Mouse (Mus musculus) heart, adult 2 months (tissue): ENCODE measurements around the gene Gpatch2. TPM values are rescaled to one million over a fixed set of nuclear protein-coding genes. Genes with fewer than 3 reads are reported as not detected.
A peak's percentile ranks its signal among the peaks of the same experiment; 100 is the strongest.

Source experiments
- DNase-seq, 2 experiments: peaks; one replicate each; pipeline ENCODE4 v3.0.0; 2021
- H3K27ac ChIP-seq: fragments of 200-600 bp; 2 replicates; pipeline ENCODE4 v1.8.1; 2022
- H3K27me3 ChIP-seq: fragments of 200-500 bp; 2 replicates; pipeline ENCODE4 v1.6.1; 2012; ENCODE audit warnings: mild to moderate bottlenecking, low read length, inconsistent platforms, mixed read lengths; ENCODE audit not compliant: control insufficient read depth, insufficient read depth
- H3K36me3 ChIP-seq: fragments of 200-500 bp; 2 replicates; pipeline ENCODE4 v1.6.1; 2012; ENCODE audit warnings: low read length, inconsistent platforms; ENCODE audit not compliant: control insufficient read depth, insufficient read depth
- H3K4me1 ChIP-seq: fragments of 200-500 bp; 2 replicates; pipeline ENCODE4 v1.6.1; 2011; ENCODE audit warnings: low read length; ENCODE audit not compliant: control insufficient read depth, insufficient read depth
- H3K4me3 ChIP-seq: fragments of 200-600 bp; 2 replicates; pipeline ENCODE4 v1.8.1; 2022
- H3K79me2 ChIP-seq: fragments of 200-500 bp; replicated peaks from 2 replicates; pipeline ENCODE4 v1.6.1; 2012; ENCODE audit warnings: mild to moderate bottlenecking, inconsistent platforms, low read length, moderate library complexity, mixed read lengths; ENCODE audit not compliant: control insufficient read depth, insufficient read depth
- H3K9ac ChIP-seq: fragments of 200-500 bp; 2 replicates; pipeline ENCODE4 v1.6.1; 2012; ENCODE audit warnings: low read depth, mild to moderate bottlenecking, control low read depth, inconsistent platforms, low read length, mixed read lengths
- CTCF ChIP-seq: fragments of 200-600 bp; IDR thresholded peaks from 2 replicates; pipeline ENCODE4 v1.8.1; 2022; ENCODE audit warnings: antibody characterized with exemption, mild to moderate bottlenecking, moderate library complexity
- EP300 ChIP-seq: fragments of 200-500 bp; IDR thresholded peaks from 2 replicates; pipeline ENCODE4 v1.6.1; 2011; ENCODE audit warnings: low read depth, low read length, control low read depth; ENCODE audit not compliant: insufficient read depth
- POLR2A ChIP-seq: fragments of 200-500 bp; IDR thresholded peaks from 2 replicates; pipeline ENCODE4 v1.6.1; 2011; ENCODE audit warnings: mild to moderate bottlenecking, low read depth, low read length, control low read depth; ENCODE audit not compliant: insufficient read depth
- WGBS: fragments of 180-500 bp; shearing (Covaris S2); methylation state at CpG from one replicate; pipeline ENCODE4 v1.1.7; 2018; 5-methylcytosine and 5-hydroxymethylcytosine counted together
- intact Hi-C: fragments of 180-260 bp; cut with DNase I; formaldehyde crosslinking; loops from one replicate; pipeline ENCODE4 v1.15.1; 2025
- polyA plus RNA-seq: library from polyadenylated mRNA; depleted of rRNA; stranded (reverse); fragments of >200 nt; gene quantifications from 2 replicates; pipeline ENCODE4 v1.2.3, GENCODE M21; 2012
- total RNA-seq, 2 experiments: library from RNA; stranded (reverse); gene quantifications; 2 replicates each; pipeline ENCODE4 v1.2.3; 2021

Gene Gpatch2
- total and polyA plus RNA-seq, 3 experiments = 5.9 to 10.5 (median 10.1) TPM

DNA sequence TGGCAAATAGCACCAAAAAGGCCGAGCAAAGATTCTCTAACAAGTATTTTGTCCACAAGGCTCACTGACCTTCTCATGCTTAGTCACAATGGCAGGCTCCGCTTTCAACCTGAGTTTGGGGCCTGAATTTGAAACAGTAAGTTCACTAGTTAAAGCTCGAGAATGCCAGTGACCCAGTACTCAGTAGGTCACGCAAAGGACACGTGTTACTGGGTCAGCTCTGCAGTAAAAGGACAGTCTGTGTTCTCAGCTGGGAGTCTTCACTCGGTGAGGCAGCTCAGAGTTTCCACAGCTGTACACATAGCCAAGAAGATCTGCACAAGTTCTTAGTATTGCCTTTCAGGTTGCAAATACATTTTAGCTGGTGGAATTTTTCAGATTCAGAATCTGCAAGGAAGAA, 21.0 kb downstream of the Gpatch2 start:
- Histone ChIP-seq H3K4me1 (no peaks in the 10 kb centered on the region), H3K36me3 (no peaks in the 10 kb centered on the region), H3K27me3 (no peaks in the 10 kb centered on the region), H3K9ac (no peak overlapping the region), H3K27ac (no peak overlapping the region), H3K4me3 (no peak overlapping the region), H3K79me2 (peaks cover 2% of the 10 kb centered on the region; the same call in 1 of the 2 replicates)
- no peak for DNase-seq
- intact Hi-C loops = no loop called here
- 66% methylated on average over 6 of the region's 6 CpGs for WGBS
- TF ChIP-seq CTCF = no peak
- no peak for TF ChIP-seq POLR2A
- TF ChIP-seq EP300 = no peak

- intact Hi-C loops = no loop called here
- Histone ChIP-seq H3K4me3 (no peak overlapping the region), H3K4me1 (no peaks in the 10 kb centered on the region), H3K9ac (no peak overlapping the region), H3K79me2 (peaks cover 2% of the 10 kb centered on the region; the same call in 1 of the 2 replicates), H3K36me3 (no peaks in the 10 kb centered on the region), H3K27me3 (no peaks in the 10 kb centered on the region), H3K27ac (no peak overlapping the region)
- no peak for DNase-seq
- 91% methylated on average over 4 of the region's 4 CpGs for WGBS
- no peak for TF ChIP-seq CTCF
- no peak for TF ChIP-seq POLR2A
- no peak for TF ChIP-seq EP300
These were observed 22.8 kb downstream of the Gpatch2 start for GRCm38 (mm10) chr1:187238061-187238460.

DNA sequence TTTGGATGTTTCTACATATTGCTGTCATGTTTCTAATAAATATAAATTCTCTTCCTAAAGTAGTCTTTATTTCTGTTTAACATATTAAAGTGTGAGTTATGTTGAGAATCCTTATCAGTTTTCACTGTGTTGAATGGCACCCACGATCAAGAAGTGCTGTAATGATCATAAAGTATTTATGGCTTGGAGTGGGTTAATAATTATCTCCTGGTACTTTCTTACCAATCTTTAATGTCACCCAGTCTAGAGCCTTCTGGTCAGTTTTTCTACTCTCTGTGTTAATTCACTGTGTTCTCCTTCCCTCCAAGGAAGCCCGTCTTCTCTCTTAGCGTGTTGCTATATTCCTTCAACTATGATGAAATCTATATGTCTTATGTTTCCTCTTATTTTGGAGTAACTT, 25.0 kb downstream of the Gpatch2 start:
- Histone ChIP-seq H3K9ac (no peak overlapping the region), H3K4me1 (no peaks in the 10 kb centered on the region), H3K27ac (no peak overlapping the region), H3K27me3 (no peaks in the 10 kb centered on the region), H3K36me3 (no peaks in the 10 kb centered on the region), H3K79me2 (peaks cover 2% of the 10 kb centered on the region; the same call in 1 of the 2 replicates), H3K4me3 (no peak overlapping the region)
- WGBS = 93% methylated on average over 3 of the region's 3 CpGs
- TF ChIP-seq POLR2A = no peak
- TF ChIP-seq CTCF = no peak
- no peak for TF ChIP-seq EP300
- intact Hi-C loops = no loop called here
- DNase-seq = no peak

- 0 out of 2 replicates have a peak, but pooled peaks cover 2% of the 10 kb centered on the region for H3K79me2 ChIP-seq
- H3K27ac ChIP-seq = no peak overlapping the region
- H3K9ac ChIP-seq = no peak overlapping the region
- intact Hi-C loops = no loop called here
- no peak for DNase-seq
- no peaks in the 10 kb centered on the region for H3K27me3 ChIP-seq
- WGBS = 94% methylated on average over 5 of the region's 5 CpGs
- no peak overlapping the region for H3K4me3 ChIP-seq
- no peaks in the 10 kb centered on the region for H3K36me3 ChIP-seq
- TF ChIP-seq EP300 (no peak), POLR2A (no peak), CTCF (no peak)
- H3K4me1 ChIP-seq = no peaks in the 10 kb centered on the region
These were observed 26.0 kb downstream of the Gpatch2 start for GRCm38 (mm10) chr1:187241329-187241728.

DNA sequence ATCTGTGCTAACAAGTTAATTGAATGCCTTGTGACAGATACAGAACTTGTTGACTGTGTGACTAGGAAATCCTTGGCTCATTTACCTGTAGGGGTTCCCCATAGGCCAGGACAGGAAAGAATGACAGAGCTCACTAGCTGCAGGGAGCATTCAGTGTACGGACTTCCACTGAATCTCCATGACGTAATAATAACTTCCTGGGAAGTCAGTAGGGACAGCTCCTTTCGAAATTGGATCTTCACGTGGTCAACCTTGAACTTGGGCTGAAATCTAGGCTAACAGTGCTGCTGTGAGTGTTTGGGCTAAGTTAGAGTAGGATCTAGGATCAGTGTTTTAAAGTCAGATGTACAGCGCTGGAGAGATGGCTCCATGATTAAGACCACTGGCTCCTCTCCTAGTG, 29.4 kb downstream of the Gpatch2 start:
- DNase-seq = no peak
- TF ChIP-seq CTCF (no peak), EP300 (no peak), POLR2A (no peak)
- Histone ChIP-seq H3K36me3 (no peaks in the 10 kb centered on the region), H3K4me1 (no peaks in the 10 kb centered on the region), H3K79me2 (no peaks in the 10 kb centered on the region), H3K27me3 (no peaks in the 10 kb centered on the region), H3K27ac (no peak overlapping the region), H3K4me3 (no peak overlapping the region), H3K9ac (no peak overlapping the region)
- intact Hi-C loops = no loop called here
- 53% methylated on average over 5 of the region's 5 CpGs for WGBS

DNA sequence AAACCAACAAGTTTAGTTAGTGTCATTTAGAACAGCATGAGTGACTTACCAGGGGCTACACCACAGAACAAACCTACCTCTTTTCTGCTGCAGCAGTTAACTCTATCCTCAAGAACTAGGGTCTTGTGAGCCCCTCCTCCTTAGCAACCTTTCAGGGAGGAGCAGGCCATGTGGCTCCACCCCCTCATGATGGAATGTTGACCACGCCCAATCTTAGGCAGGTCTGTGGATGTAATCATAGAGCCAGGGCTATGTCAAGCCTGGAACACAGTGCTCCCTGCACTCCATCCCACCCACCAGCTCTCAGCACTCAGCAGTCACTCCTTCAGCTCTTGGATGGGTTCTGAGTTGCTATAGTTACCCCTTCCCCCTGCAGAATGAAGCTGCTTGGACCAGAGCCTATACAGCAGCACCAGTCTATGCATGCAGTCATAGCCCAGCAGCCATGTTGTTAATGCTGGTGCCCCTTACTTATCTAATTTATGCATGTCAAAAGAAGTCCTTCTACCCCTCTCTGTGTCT, 35.5 kb downstream of the Gpatch2 start:
- Histone ChIP-seq H3K4me1 (no peaks in the 10 kb centered on the region), H3K36me3 (no peaks in the 10 kb centered on the region), H3K27ac (no peak overlapping the region), H3K4me3 (no peak overlapping the region), H3K27me3 (no peaks in the 10 kb centered on the region), H3K9ac (no peak overlapping the region), H3K79me2 (no peaks in the 10 kb centered on the region)
- TF ChIP-seq CTCF (no peak), POLR2A (no peak), EP300 (no peak)
- 86% methylated on average over 1 of the region's 1 CpGs for WGBS
- DNase-seq = no peak
- intact Hi-C loops = no loop called here

GRCm38 (mm10) chr1:187258756-187259155, 43.4 kb downstream of the Gpatch2 start:
- intact Hi-C loops = no loop called here
- DNase-seq = no peak
- Histone ChIP-seq H3K27ac (no peak overlapping the region), H3K9ac (no peak overlapping the region), H3K36me3 (no peaks in the 10 kb centered on the region), H3K4me1 (no peaks in the 10 kb centered on the region), H3K4me3 (no peak overlapping the region), H3K79me2 (no peaks in the 10 kb centered on the region), H3K27me3 (no peaks in the 10 kb centered on the region)
- TF ChIP-seq CTCF = peak; percentile 9; the same call in 1 of the 2 replicates
- TF ChIP-seq POLR2A = no peak
- WGBS = 87% methylated on average over 4 of the region's 4 CpGs
